Mouse (Mus musculus) 3134 (cell line): ENCODE results near the gene Iqgap1.

Experiments used
- DNase-seq: peaks from one replicate; pipeline ENCODE4 v3.0.0-alpha.2; 2011; ENCODE audit warnings: low spot score; ENCODE audit not compliant: insufficient read length; ENCODE audit errors: extremely low read depth

Gene Iqgap1

DNA sequence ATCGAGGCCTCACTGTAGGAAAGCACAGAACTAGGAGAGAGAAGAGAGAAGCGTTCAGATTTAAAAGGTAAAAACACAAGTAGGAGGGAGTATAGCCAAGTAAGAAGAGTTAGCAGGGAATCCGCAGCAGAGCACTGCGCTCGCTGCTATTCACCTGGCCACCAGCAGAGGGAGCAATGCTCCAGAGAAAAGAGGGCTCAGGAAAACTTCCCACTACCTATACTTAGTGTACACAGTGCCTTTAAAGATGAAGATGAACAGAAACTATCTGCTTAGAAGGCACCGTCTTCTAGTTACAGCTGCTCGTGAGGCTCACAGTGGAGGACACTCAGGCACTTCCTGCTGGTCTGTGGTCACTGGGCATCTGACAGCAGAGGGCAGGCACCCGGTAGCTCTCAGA is 96.1 kb downstream of the Iqgap1 start:
- DNase-seq, result peak; percentile 44

- no peak for DNase-seq
Measured at GRCm38 (mm10) chr7:80721041-80721440, 104.7 kb downstream of the Iqgap1 start.

DNA sequence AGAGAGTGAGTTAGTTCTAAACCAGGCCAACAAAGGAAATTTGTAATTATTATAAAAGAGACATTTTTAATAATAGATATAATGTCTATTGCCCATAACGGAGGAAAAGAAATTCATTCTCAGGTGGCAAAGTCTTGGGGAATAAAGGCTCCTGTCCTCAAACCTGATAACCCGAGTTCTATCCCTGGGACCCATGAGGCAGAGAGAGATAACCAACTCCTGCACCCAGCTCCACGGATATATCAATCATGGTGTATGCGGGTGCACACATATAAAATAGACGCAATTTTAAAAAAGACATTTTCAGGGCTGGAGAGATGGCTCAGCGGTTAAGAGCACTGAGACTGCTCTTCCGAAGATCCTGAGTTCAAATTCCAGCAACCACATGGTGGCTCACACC is 106.2 kb downstream of the Iqgap1 start:
- DNase-seq, result no peak

DNA sequence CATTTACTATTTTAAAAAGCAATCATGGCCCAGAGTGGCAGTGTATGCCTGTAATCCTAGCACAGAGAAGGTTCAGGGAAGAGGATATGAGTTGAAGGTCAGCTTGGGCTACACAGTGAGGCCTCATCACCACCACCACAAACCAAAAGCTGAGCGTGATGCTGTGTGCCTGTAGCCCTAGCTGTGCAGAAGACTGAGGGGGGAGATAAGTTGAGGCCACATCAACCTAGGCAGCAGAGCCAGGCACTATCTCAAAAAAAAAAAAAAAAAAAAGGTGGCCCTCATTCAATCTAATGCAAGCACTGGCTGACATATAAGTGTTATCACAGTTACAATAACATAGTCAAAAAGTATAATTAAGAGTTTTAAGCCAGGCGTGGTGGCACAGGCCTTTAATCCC is 106.7 kb downstream of the Iqgap1 start:
- DNase-seq, result no peak

- DNase-seq, result no peak
Measured at GRCm38 (mm10) chr7:80718471-80718870, 107.3 kb downstream of the Iqgap1 start.

DNA sequence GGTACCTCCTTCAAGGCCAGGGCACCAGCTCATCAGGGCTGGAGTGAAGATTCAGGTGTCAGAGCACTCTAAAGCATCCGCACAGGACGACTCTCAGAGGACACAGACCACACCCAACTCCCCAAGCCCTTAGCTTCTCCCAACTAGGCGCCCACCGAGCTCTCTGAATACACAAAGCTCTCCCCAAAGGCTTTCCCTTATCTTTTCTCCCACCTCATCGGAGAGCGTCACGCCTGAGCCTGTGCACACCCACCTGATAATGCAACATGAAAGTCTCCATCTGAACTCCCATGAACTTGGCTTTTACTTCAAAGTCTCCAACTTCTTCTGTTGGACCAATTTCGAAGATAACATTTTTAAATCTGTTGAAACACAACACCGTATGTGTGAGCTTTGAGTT is 109.0 kb downstream of the Iqgap1 start:
- DNase-seq, result no peak

GRCm38 (mm10) chr7:80715306-80715705 is 110.5 kb downstream of the Iqgap1 start:
- DNase-seq, result peak; percentile 79

DNA sequence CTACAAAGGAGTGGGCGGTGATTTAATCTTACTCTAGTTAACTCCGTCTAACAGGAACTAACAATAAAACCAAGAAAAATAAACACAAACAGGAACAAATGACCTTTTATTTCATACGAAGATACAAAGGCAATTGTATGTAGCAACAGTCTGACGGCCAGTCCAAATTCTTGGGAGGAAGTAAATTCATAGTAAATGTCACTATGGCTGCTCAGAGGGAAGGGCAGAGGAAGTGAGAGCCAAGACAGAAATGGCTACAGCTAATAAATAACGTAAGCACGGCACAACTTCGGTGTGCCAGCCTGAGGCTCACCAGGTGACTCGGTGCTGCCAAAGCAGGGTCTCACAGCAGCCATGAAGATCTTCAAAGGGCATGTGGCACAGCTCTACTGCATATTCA is 114.3 kb downstream of the Iqgap1 start:
- no peak for DNase-seq

GRCm38 (mm10) chr7:80710333-80710732 is 115.4 kb downstream of the Iqgap1 start:
- peak; percentile 18 for DNase-seq

DNA sequence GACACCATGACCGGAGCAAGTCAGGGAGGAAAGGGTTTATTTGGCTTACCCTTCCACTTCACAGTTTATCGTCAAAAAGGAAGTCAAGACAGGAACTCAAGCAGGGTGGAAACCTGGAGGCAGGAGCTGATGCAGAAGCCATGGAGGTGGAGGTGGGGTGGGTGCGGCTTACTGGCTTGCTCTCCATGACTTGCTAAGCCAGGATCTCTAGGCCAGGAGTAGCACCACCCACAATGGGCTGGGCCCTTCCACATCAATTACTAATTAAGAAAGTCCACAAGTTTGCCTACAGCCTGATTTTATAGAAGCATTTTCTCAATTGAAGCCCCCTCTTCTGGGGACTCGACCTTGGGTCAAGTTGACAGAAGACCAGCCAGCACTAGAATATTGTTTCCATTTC is 121.7 kb downstream of the Iqgap1 start:
- DNase-seq, result no peak

DNA sequence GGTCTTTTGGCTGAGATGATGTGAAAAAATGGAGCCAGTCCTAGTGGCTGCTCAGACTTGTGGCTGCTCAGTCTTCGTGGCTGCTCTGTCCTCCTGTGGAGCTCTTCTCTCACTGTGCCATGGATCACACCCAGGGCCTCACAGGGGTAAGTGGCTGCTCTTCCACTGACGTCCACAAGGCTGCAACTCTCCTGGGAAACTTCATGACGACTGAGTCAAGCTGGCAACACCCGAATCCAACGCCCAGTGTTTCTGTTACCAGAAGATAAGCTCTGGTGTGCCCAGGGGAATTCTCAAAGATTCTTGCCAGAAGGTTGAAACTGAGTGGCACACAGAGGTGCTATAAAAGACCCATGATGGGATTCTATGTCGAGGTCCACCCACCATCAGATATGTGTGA is 123.3 kb downstream of the Iqgap1 start:
- DNase-seq, result peak; percentile 16

GRCm38 (mm10) chr7:80699709-80700108 is 126.1 kb downstream of the Iqgap1 start:
- DNase-seq, result no peak

- no peak for DNase-seq
Measured at GRCm38 (mm10) chr7:80698940-80699339, 126.8 kb downstream of the Iqgap1 start.

DNA sequence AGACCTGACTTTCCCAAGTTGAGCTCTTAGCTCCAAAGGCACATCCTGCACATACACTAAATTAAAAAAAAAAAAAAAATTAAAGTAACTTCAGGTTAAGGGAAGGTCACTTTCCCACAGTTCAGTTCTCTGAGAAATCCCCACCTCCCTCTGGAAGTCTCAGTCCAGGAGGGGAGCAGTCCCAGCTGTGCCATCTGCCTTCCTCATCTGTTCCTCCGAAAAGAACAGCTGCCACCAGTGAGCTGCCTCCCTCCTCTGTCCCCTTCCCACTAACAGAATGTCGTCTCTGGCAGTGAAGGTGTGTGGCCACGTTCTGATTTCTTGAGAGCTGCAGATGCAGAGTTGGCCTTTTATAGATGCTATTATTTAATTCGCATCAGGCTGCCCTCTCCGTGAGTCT is 127.9 kb downstream of the Iqgap1 start:
- DNase-seq, result no peak

DNA sequence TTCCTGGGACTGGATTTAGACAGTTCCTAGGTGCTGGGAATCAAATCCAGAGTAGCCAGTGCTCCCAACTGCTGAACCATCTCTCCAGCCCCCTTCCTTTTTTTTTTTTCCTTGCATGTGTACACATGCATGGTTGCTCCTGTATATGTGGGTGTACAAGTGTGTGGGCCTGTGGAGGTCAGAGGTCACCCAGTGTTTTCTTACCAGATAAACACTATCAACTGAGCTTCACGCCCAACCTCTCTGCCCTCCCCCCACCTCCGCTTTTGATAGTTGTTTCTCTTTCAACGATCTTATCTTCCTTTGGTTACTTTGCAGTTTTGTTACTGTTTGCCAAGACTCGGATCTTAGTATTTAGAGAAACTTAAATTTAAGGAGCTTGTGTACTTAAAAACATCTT is 128.9 kb downstream of the Iqgap1 start:
- no peak for DNase-seq

GRCm38 (mm10) chr7:80696334-80696733 is 129.4 kb downstream of the Iqgap1 start:
- DNase-seq, result no peak

DNA sequence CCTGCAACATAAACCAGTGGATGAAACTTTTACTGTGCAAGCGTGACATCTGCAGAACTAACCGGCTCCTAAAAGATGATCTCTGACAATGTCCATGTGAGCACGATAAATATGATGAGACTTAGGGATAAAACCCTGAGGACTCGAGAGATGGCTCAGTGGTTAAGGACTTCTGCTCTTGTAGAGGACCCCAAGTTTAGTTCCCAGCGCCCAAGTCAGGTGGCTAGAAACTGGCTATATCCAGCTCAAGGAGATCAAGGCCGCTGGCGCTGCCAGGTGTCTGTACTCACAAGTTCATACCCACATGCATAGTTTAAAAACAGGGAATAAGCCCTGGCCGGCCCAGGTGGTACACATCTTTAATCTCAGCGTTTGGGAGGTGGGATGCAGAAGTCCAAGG is 133.3 kb downstream of the Iqgap1 start:
- no peak for DNase-seq

GRCm38 (mm10) chr7:80691131-80691530 is 134.6 kb downstream of the Iqgap1 start:
- DNase-seq, result no peak

- no peak for DNase-seq
Measured at GRCm38 (mm10) chr7:80689221-80689591, 136.6 kb downstream of the Iqgap1 start.

DNA sequence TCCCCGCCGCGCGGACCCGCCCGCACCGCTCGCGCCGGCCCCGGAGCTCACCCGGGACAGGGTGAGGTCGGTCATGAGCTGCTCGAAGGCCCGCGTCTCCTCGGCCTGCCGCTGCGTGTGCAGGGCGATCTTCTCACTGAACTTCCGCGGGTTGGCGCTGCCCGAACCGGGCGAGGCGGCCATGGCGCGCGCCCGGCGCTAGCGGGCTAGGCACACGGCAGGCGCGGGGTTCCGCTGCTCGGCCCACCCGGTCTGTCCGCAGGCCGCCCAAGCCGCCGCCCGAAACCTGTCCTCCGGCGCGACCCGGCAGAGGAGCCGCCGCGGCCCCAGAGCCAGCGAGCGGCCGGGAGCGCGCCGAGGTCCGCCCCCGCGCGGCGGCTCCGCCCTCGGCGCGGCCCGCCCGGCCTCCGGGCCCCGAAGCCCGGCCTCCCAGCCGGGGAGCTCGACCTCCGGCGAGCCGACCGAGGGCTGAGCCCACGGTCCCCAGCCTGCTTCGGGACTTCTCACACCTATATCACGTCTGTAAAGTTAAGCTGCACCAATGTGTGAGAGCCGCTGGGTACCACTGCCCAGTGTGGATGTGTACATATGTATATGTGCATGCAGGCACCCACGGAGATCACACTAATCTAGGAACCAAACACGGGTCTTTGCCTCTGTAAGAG is 137.1 kb downstream of the Iqgap1 start, which contains the start of gene Crtc3:
Gene Crtc3, minus strand, starts transcription at position 322 of the 665 bp plus-strand sequence.
- DNase-seq, result peak; percentile 77

DNA sequence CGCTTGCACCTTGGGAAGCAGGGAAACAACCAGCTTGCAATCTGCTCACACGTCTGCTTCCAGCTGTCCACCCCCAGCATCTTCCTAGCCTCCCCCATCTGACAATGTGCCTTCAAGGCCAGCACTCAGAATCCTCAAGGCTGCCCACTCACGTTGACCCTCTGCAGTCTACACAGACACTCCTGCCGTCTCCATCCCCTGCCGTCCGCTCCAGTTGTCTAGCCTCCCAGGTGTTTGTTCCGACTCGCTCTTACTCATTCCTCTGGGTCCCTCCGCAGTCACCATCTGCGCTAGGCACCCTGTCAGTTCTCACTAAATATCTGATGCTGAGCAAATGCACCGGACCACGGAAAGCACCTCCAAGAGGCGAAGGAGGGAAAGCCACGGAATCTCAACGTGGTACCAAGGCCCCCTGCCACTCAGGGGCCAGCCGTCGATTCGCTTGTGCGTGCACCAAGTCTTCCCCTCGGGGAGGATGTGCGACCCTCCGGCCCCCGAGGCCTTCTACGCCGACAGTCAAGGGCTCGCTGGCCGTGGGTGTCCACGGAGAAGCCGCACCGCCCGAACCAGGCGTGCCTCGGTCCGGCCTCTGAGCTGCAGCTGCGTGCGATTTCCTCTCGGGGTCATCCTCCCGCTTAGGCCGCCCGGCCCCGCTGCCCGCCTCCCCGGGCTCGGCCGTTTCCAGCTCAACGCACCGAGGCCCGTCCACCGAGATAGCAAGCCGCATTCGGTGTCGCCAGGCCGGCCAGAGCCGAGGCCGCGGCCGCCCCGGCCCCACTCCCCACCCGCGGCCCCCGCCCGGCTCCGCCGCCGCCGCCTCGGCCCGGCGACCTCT is 137.8 kb downstream of the Iqgap1 start:
- DNase-seq, result peak; percentile 80

DNA sequence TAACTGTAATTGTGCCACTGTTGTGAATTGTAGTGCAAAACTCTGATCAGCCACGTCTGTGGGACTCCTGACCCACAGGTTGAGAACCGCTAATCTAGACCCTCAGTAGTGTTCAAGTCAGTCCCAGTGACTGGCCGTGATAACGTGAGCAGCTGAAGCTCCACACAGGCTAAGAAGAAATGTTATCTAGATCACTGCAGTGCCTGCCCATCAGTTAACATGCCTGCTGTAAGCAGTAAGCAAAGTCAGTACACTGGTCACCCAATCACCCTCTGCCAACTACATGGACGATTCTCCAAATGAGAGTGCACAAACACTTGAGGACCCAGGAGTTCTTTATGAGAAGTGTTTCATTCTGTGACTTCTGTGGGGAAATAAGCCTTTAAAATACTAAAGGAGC is 140.1 kb downstream of the Iqgap1 start:
- no peak for DNase-seq
